Comparison of ENCODE assay signal across 7 mouse cellular contexts in genomic region chr13:23732156-23732804, GRCm38 (mm10). TPM values are rescaled to one million over a fixed set of nuclear protein-coding genes. Genes with fewer than 3 reads are reported as not detected.
DNase-seq lines count a peak whose midpoint lies in the region; ATAC-seq and TF ChIP-seq lines count a peak whose summit lies in the region.

No protein-coding gene starts in this region.

- 23% methylated on average over 8 of the region's 8 CpGs for WGBS in intestine, postnatal 0 days
- WGBS in intestine, embryonic 16.5 days: 23% methylated on average over 8 of the region's 8 CpGs
- 21% methylated on average over 8 of the region's 8 CpGs for WGBS in midbrain, postnatal 0 days

- peak; percentile 93 for TF ChIP-seq CTCF in intestine, postnatal 0 days (IDR thresholded peaks at IDR 0.05; ENCODE audit: low read depth)
- peak; percentile 68 for TF ChIP-seq CTCF in E14TG2a.4 (conservative IDR thresholded peaks at IDR 0.05; ENCODE audit: low read length)
- peak; percentile 91 for TF ChIP-seq CTCF in midbrain, postnatal 0 days (IDR thresholded peaks at IDR 0.05)

- H3K4me2 ChIP-seq in intestine, postnatal 0 days (replicated peaks; ENCODE audit: low read depth): no peak overlapping the region
- H3K4me2 ChIP-seq in intestine, embryonic 16.5 days (ENCODE audit: low read depth, low read length): no peak overlapping the region
- no peak overlapping the region for H3K4me2 ChIP-seq in midbrain, postnatal 0 days (ENCODE audit: low read depth, low read length, poor library complexity, severe bottlenecking)

- DNase-seq in A20 (ENCODE audit: low read depth, low spot score): peak; percentile 46
- DNase-seq in midbrain, postnatal 0 days (ENCODE audit: low spot score): peak; percentile 69
- DNase-seq in urinary bladder, postnatal 10 days (ENCODE audit: low spot score): no peak

- no peaks in the 10 kb centered on the region for H3K27me3 ChIP-seq in intestine, postnatal 0 days (replicated peaks; ENCODE audit: control insufficient read depth, insufficient read depth, low read length)
- no peaks in the 10 kb centered on the region for H3K27me3 ChIP-seq in intestine, embryonic 16.5 days (replicated peaks; ENCODE audit: control insufficient read depth, insufficient read depth, low read length)
- H3K27me3 ChIP-seq in E14TG2a.4 (ENCODE audit: insufficient read depth, low read length): peaks cover 15% of the 10 kb centered on the region
- no peaks in the 10 kb centered on the region for H3K27me3 ChIP-seq in midbrain, postnatal 0 days (ENCODE audit: insufficient read depth, low read length)

- H3K9ac ChIP-seq in intestine, postnatal 0 days (ENCODE audit: low read depth, low read length): no peak overlapping the region
- no peak overlapping the region for H3K9ac ChIP-seq in intestine, embryonic 16.5 days (ENCODE audit: low read depth, low read length)
- no peak overlapping the region for H3K9ac ChIP-seq in midbrain, postnatal 0 days (replicated peaks; ENCODE audit: low read length, poor library complexity, severe bottlenecking)

- H3K4me1 ChIP-seq in intestine, postnatal 0 days (replicated peaks; ENCODE audit: control insufficient read depth, insufficient read depth, low read length): no peaks in the 10 kb centered on the region
- no peaks in the 10 kb centered on the region for H3K4me1 ChIP-seq in intestine, embryonic 16.5 days (ENCODE audit: control insufficient read depth, insufficient read depth, low read length)
- H3K4me1 ChIP-seq in E14TG2a.4 (replicated peaks; ENCODE audit: low read depth, low read length): peaks cover 9% of the 10 kb centered on the region
- no peaks in the 10 kb centered on the region for H3K4me1 ChIP-seq in midbrain, postnatal 0 days (ENCODE audit: insufficient read depth, low read length)

- H3K9me3 ChIP-seq in intestine, postnatal 0 days (ENCODE audit: control insufficient read depth): no peaks in the 10 kb centered on the region
- no peaks in the 10 kb centered on the region for H3K9me3 ChIP-seq in intestine, embryonic 16.5 days (ENCODE audit: control insufficient read depth, low read length)
- no peaks in the 10 kb centered on the region for H3K9me3 ChIP-seq in E14TG2a.4 (ENCODE audit: low read length)
- H3K9me3 ChIP-seq in midbrain, postnatal 0 days (ENCODE audit: low read length): no peaks in the 10 kb centered on the region

- H3K4me3 ChIP-seq in intestine, postnatal 0 days (ENCODE audit: low read depth, low read length): no peak overlapping the region
- H3K4me3 ChIP-seq in intestine, embryonic 16.5 days (ENCODE audit: low read length): no peak overlapping the region
- H3K4me3 ChIP-seq in E14TG2a.4 (replicated peaks; ENCODE audit: low read length): no peak overlapping the region
- no peak overlapping the region for H3K4me3 ChIP-seq in midbrain, postnatal 0 days (ENCODE audit: low read depth, low read length)

- no peaks in the 10 kb centered on the region for H3K36me3 ChIP-seq in intestine, postnatal 0 days (ENCODE audit: control insufficient read depth, insufficient read depth)
- H3K36me3 ChIP-seq in intestine, embryonic 16.5 days (ENCODE audit: control insufficient read depth, insufficient read depth, low read length): no peaks in the 10 kb centered on the region
- H3K36me3 ChIP-seq in E14TG2a.4 (ENCODE audit: insufficient read depth, low read length): no peaks in the 10 kb centered on the region
- H3K36me3 ChIP-seq in midbrain, postnatal 0 days (ENCODE audit: insufficient read depth, low read length): no peaks in the 10 kb centered on the region

- ATAC-seq in intestine, postnatal 0 days: no peak
- ATAC-seq in intestine, embryonic 16.5 days: no peak
- peak; percentile 87 for ATAC-seq in erythroid progenitor cell, adult 5-6 weeks (replicated peaks; ENCODE audit: low FRiP score, poor library complexity, severe bottlenecking)
- ATAC-seq in midbrain, postnatal 0 days (ENCODE audit: low FRiP score): 0 out of 2 replicates have a peak, but pooled peaks have one; percentile 66

- no peak overlapping the region for H3K27ac ChIP-seq in intestine, postnatal 0 days (ENCODE audit: low read depth, low read length)
- no peak overlapping the region for H3K27ac ChIP-seq in intestine, embryonic 16.5 days (ENCODE audit: low read length)
- no peak overlapping the region for H3K27ac ChIP-seq in midbrain, postnatal 0 days (ENCODE audit: low read depth, low read length)

RNA-seq across cellular contexts. Expression of gene Hist1h1c, which starts 6.3 kb away (rescaled TPM):
- 105 and 107 TPM in 2 replicates for polyA plus RNA-seq in intestine, postnatal 0 days (2015; fragmentation: Nextera tagmentation; extraction: Ambion mirVana)
- polyA plus RNA-seq in intestine, embryonic 16.5 days (2015; fragmentation: Nextera tagmentation; extraction: Ambion mirVana): 33.6 and 35.3 TPM in 2 replicates
- total RNA-seq in erythroid progenitor cell, adult 5-6 weeks (2015; ENCODE audit: low replicate concordance): 527 and 533 TPM in 2 replicates
- total RNA-seq in erythroid progenitor cell, adult 5-6 weeks (2017; ENCODE audit: low replicate concordance): 3,859 and 4,708 TPM in 2 replicates
- 243 and 275 TPM in 2 replicates for total RNA-seq in midbrain, postnatal 0 days (2014; rRNA removed)
- polyA plus RNA-seq in midbrain, postnatal 0 days (2015; fragmentation: Nextera tagmentation; extraction: Ambion mirVana): 26.1 and 26.5 TPM in 2 replicates

RNA-seq across cellular contexts. Expression of gene Hist1h3c, which starts 13.1 kb away (rescaled TPM):
- 1.2 and 1.4 TPM in 2 replicates for polyA plus RNA-seq in intestine, postnatal 0 days (2015; fragmentation: Nextera tagmentation; extraction: Ambion mirVana)
- polyA plus RNA-seq in intestine, embryonic 16.5 days (2015; fragmentation: Nextera tagmentation; extraction: Ambion mirVana): 3.2 and 4.9 TPM in 2 replicates
- 412 and 474 TPM in 2 replicates for total RNA-seq in erythroid progenitor cell, adult 5-6 weeks (2015; ENCODE audit: low replicate concordance)
- total RNA-seq in erythroid progenitor cell, adult 5-6 weeks (2017; ENCODE audit: low replicate concordance): 1,335 and 2,217 TPM in 2 replicates
- 206 and 420 TPM in 2 replicates for total RNA-seq in midbrain, postnatal 0 days (2014; rRNA removed)
- polyA plus RNA-seq in midbrain, postnatal 0 days (2015; fragmentation: Nextera tagmentation; extraction: Ambion mirVana): not detected in 2 replicates

RNA-seq across cellular contexts. Expression of gene Hist1h2bb, which starts 14.3 kb away (rescaled TPM):
- 0.37 and 0.48 TPM in 2 replicates for polyA plus RNA-seq in intestine, postnatal 0 days (2015; fragmentation: Nextera tagmentation; extraction: Ambion mirVana)
- polyA plus RNA-seq in intestine, embryonic 16.5 days (2015; fragmentation: Nextera tagmentation; extraction: Ambion mirVana): 1.7 and 2.0 TPM in 2 replicates
- 856 and 1,017 TPM in 2 replicates for total RNA-seq in erythroid progenitor cell, adult 5-6 weeks (2015; ENCODE audit: low replicate concordance)
- total RNA-seq in erythroid progenitor cell, adult 5-6 weeks (2017; ENCODE audit: low replicate concordance): 7,682 and 13,399 TPM in 2 replicates
- total RNA-seq in midbrain, postnatal 0 days (2014; rRNA removed): 491 and 821 TPM in 2 replicates
- 0.61 TPM in 1 of 2 replicates, not detected in the other for polyA plus RNA-seq in midbrain, postnatal 0 days (2015; fragmentation: Nextera tagmentation; extraction: Ambion mirVana)

RNA-seq across cellular contexts. Expression of gene Hist1h2ab, which starts 18.6 kb away (rescaled TPM):
- 11.7 and 12.1 TPM in 2 replicates for polyA plus RNA-seq in intestine, postnatal 0 days (2015; fragmentation: Nextera tagmentation; extraction: Ambion mirVana)
- polyA plus RNA-seq in intestine, embryonic 16.5 days (2015; fragmentation: Nextera tagmentation; extraction: Ambion mirVana): 16.9 and 20.0 TPM in 2 replicates
- 222 and 372 TPM in 2 replicates for total RNA-seq in erythroid progenitor cell, adult 5-6 weeks (2015; ENCODE audit: low replicate concordance)
- 5,516 and 10,292 TPM in 2 replicates for total RNA-seq in erythroid progenitor cell, adult 5-6 weeks (2017; ENCODE audit: low replicate concordance)
- 98.5 and 290 TPM in 2 replicates for total RNA-seq in midbrain, postnatal 0 days (2014; rRNA removed)
- 2.1 and 2.4 TPM in 2 replicates for polyA plus RNA-seq in midbrain, postnatal 0 days (2015; fragmentation: Nextera tagmentation; extraction: Ambion mirVana)

RNA-seq across cellular contexts. Expression of gene Hist1h3b, which starts 19.8 kb away (rescaled TPM):
- 1.3 and 1.5 TPM in 2 replicates for polyA plus RNA-seq in intestine, postnatal 0 days (2015; fragmentation: Nextera tagmentation; extraction: Ambion mirVana)
- polyA plus RNA-seq in intestine, embryonic 16.5 days (2015; fragmentation: Nextera tagmentation; extraction: Ambion mirVana): 4.7 and 7.4 TPM in 2 replicates
- total RNA-seq in erythroid progenitor cell, adult 5-6 weeks (2015; ENCODE audit: low replicate concordance): 1,233 and 1,450 TPM in 2 replicates
- total RNA-seq in erythroid progenitor cell, adult 5-6 weeks (2017; ENCODE audit: low replicate concordance): 1,686 and 1,833 TPM in 2 replicates
- total RNA-seq in midbrain, postnatal 0 days (2014; rRNA removed): 124 and 290 TPM in 2 replicates
- 0.50 and 0.51 TPM in 2 replicates for polyA plus RNA-seq in midbrain, postnatal 0 days (2015; fragmentation: Nextera tagmentation; extraction: Ambion mirVana)

Comparison
In these comparisons a context has a peak if more than half of its experiments do, and no peak if none do; other contexts are left out.
1. ATAC-seq: peak in erythroid progenitor cell, adult 5-6 weeks (single experiment) and midbrain, postnatal 0 days (single experiment); none in intestine, postnatal 0 days (single experiment) and intestine, embryonic 16.5 days (single experiment).
2. Peak in every context shown above with its lines, with median percentiles within 50 percentile points of each other: CTCF ChIP-seq.